Mouse (Mus musculus) lung, postnatal 0 days (tissue): ENCODE results near the gene Arid2.

Experiments
- CTCF ChIP-seq: IDR thresholded peaks from 2 replicates; pipeline ENCODE4 v1.5.1; 2016; ENCODE audit warnings: antibody characterized with exemption, mild to moderate bottlenecking
- EP300 ChIP-seq: IDR thresholded peaks from 2 replicates; pipeline ENCODE4 v1.6.1; 2016; ENCODE audit warnings: antibody characterized with exemption, mild to moderate bottlenecking, control low read depth

GRCm38 (mm10) chr15:96285323-96286014 lies 1.8 kb upstream of the Arid2 start:
- TF ChIP-seq CTCF, result peak; percentile 25; the same call in 1 of the 2 replicates
- no peak; the same call in 1 of the 2 replicates for TF ChIP-seq EP300
